Mouse (Mus musculus): ENCODE results near the gene Acyp2.

Acyp2 gene

DNA sequence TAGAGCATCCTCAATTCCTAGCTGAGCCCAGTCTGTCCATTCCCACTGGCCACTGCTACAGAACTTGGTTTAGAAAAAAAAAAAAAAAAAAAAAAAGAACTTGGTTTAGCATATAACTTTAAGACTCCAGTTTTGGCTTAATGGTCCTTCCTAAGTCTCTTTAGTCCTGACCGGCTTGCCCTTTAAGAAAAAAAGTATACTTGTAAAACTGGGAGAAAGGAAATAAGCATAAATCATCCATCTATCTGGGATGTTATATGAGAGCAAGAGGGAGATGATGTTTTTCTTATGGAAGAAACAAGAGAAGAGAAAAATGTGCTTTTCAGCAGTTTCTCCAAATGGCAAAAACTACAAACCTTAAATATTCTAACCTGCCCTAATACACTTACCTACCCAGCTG, 89.2 kb downstream of the Acyp2 start:
- TF ChIP-seq CTCF (conservative IDR thresholded peaks at IDR 0.05; ENCODE audit: low read length), result no peak
- no peak for TF ChIP-seq NANOG (IDR thresholded peaks at IDR 0.05; ENCODE audit: borderline replicate concordance, low read length)
- TF ChIP-seq POU5F1 (IDR thresholded peaks at IDR 0.05; ENCODE audit: borderline replicate concordance, low read length), result no peak
- H3K9me3 ChIP-seq (ENCODE audit: low read length), result no peaks in the 10 kb centered on the region
- H3K36me3 ChIP-seq (ENCODE audit: insufficient read depth, low read length), result no peaks in the 10 kb centered on the region
- H3K4me1 ChIP-seq (replicated peaks; ENCODE audit: low read depth, low read length), result no peaks in the 10 kb centered on the region
- no peak overlapping the region for H3K4me3 ChIP-seq (replicated peaks; ENCODE audit: low read length)
- H3K27me3 ChIP-seq (ENCODE audit: insufficient read depth, low read length), result no peaks in the 10 kb centered on the region

DNA sequence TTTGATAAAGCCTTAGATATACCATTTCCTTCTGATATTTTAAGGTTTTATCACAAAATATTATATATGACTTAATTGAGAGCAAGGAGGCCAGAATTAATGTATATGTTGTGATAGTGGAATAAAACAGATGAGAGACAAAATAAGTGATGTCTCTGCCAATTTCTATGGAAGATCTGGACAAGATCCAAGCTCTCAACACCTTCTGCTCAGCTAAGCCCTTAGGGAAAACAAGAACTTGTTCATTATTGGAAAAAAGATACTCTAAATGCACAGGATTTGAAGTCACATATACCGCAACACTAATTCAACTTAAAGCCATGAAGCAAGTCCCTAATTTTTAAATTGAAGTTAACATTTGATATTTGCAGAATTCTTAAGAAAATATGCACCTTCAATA, 96.0 kb downstream of the Acyp2 start:
- H3K36me3 ChIP-seq (ENCODE audit: insufficient read depth, low read length), result no peaks in the 10 kb centered on the region
- no peaks in the 10 kb centered on the region for H3K27me3 ChIP-seq (ENCODE audit: insufficient read depth, low read length)
- no peak overlapping the region for H3K4me3 ChIP-seq (replicated peaks; ENCODE audit: low read length)
- no peaks in the 10 kb centered on the region for H3K9me3 ChIP-seq (ENCODE audit: low read length)
- TF ChIP-seq POU5F1 (IDR thresholded peaks at IDR 0.05; ENCODE audit: borderline replicate concordance, low read length), result no peak
- no peak for TF ChIP-seq CTCF (conservative IDR thresholded peaks at IDR 0.05; ENCODE audit: low read length)
- no peak for TF ChIP-seq NANOG (IDR thresholded peaks at IDR 0.05; ENCODE audit: borderline replicate concordance, low read length)
- H3K4me1 ChIP-seq (replicated peaks; ENCODE audit: low read depth, low read length), result no peaks in the 10 kb centered on the region

- H3K4me3 ChIP-seq (replicated peaks; ENCODE audit: low read length), result no peak overlapping the region
- no peaks in the 10 kb centered on the region for H3K27me3 ChIP-seq (ENCODE audit: insufficient read depth, low read length)
- no peaks in the 10 kb centered on the region for H3K9me3 ChIP-seq (ENCODE audit: low read length)
- no peaks in the 10 kb centered on the region for H3K4me1 ChIP-seq (replicated peaks; ENCODE audit: low read depth, low read length)
- no peaks in the 10 kb centered on the region for H3K36me3 ChIP-seq (ENCODE audit: insufficient read depth, low read length)
- TF ChIP-seq NANOG (IDR thresholded peaks at IDR 0.05; ENCODE audit: borderline replicate concordance, low read length), result no peak
- TF ChIP-seq CTCF (conservative IDR thresholded peaks at IDR 0.05; ENCODE audit: low read length), result no peak
- no peak for TF ChIP-seq POU5F1 (IDR thresholded peaks at IDR 0.05; ENCODE audit: borderline replicate concordance, low read length)
Observed at GRCm38 (mm10) chr11:30517133-30517532, 132.3 kb downstream of the Acyp2 start.

GRCm38 (mm10) chr11:30508178-30508577, 141.2 kb downstream of the Acyp2 start:
- H3K27me3 ChIP-seq (ENCODE audit: insufficient read depth, low read length), result no peaks in the 10 kb centered on the region
- TF ChIP-seq POU5F1 (IDR thresholded peaks at IDR 0.05; ENCODE audit: borderline replicate concordance, low read length) (no peak), CTCF (conservative IDR thresholded peaks at IDR 0.05; ENCODE audit: low read length) (no peak), NANOG (IDR thresholded peaks at IDR 0.05; ENCODE audit: borderline replicate concordance, low read length) (no peak)
- no peaks in the 10 kb centered on the region for H3K9me3 ChIP-seq (ENCODE audit: low read length)
- H3K4me1 ChIP-seq (replicated peaks; ENCODE audit: low read depth, low read length), result no peaks in the 10 kb centered on the region
- no peak overlapping the region for H3K4me3 ChIP-seq (replicated peaks; ENCODE audit: low read length)
- no peaks in the 10 kb centered on the region for H3K36me3 ChIP-seq (ENCODE audit: insufficient read depth, low read length)

DNA sequence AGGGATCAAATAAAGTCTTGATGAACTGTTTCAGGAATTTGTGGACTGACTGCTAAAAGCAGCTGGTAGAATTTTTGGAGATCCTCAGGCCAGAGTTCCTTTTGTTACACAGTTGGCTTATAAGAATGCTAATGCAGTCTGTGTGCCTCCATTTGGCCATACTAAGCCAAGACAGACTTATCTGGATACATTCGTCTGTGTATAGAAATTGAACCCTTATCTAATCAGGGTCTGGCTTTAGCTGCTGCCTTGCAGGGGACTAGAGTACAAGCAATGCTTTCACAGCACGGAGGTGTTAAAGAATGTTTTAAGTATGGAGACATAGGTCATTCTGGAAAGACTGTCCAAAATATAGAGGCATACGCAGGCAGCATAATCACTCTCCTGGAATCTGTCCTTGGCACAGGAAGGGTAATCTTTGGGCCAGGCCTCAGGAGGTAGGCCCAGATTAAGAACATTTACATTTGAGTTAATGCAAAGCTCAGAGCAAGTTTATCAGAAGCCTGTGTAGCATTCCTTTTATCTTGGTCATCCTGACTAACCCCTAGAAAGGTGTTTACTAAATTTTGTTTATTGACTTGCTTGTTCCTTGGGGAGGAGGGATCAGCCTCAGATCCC, 150.5 kb downstream of the Acyp2 start:
- H3K9me3 ChIP-seq (ENCODE audit: low read length), result peaks cover 69% of the 10 kb centered on the region

DNA sequence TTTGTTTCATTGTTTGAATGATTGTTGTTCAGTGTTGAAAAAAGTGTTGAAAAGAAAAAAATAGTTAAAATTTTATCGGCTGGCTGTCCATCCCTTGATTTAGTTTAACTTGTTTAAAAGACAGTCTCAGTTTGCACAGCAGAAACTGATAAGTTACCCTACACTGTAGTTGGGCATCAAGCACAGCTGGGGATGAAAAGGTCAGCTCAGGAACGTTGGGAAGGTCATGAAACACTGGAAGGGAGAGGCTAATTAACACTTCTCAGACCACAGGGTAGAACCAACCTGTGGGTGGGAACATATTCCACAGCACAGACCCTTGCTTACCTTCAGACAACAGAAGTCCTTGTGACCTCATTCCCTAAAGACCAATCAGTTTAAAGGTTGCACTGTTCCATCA, 152.2 kb downstream of the Acyp2 start:
- Histone ChIP-seq H3K4me1 (replicated peaks; ENCODE audit: low read depth, low read length) (0 out of 2 replicates have a peak, but pooled peaks cover 4% of the 10 kb centered on the region), H3K36me3 (ENCODE audit: insufficient read depth, low read length) (peaks cover 12% of the 10 kb centered on the region), H3K27me3 (ENCODE audit: insufficient read depth, low read length) (no peaks in the 10 kb centered on the region), H3K9me3 (ENCODE audit: low read length) (peaks cover 83% of the 10 kb centered on the region), H3K4me3 (replicated peaks; ENCODE audit: low read length) (no peak overlapping the region)
- no peak for TF ChIP-seq CTCF (conservative IDR thresholded peaks at IDR 0.05; ENCODE audit: low read length)
- no peak for TF ChIP-seq NANOG (IDR thresholded peaks at IDR 0.05; ENCODE audit: borderline replicate concordance, low read length)
- no peak for TF ChIP-seq POU5F1 (IDR thresholded peaks at IDR 0.05; ENCODE audit: borderline replicate concordance, low read length)

More for the DNA sequence above, 150.5 kb downstream of the Acyp2 start:
- H3K4me3 ChIP-seq (replicated peaks; ENCODE audit: low read length), result no peak overlapping the region
- 0 out of 2 replicates have a peak, but pooled peaks cover 4% of the 10 kb centered on the region for H3K4me1 ChIP-seq (replicated peaks; ENCODE audit: low read depth, low read length)
- peaks cover 9% of the 10 kb centered on the region for H3K36me3 ChIP-seq (ENCODE audit: insufficient read depth, low read length)
- no peak for TF ChIP-seq NANOG (IDR thresholded peaks at IDR 0.05; ENCODE audit: borderline replicate concordance, low read length)
- no peak for TF ChIP-seq POU5F1 (IDR thresholded peaks at IDR 0.05; ENCODE audit: borderline replicate concordance, low read length)
- TF ChIP-seq CTCF (conservative IDR thresholded peaks at IDR 0.05; ENCODE audit: low read length), result no peak
- H3K27me3 ChIP-seq (ENCODE audit: insufficient read depth, low read length), result no peaks in the 10 kb centered on the region

- H3K4me1 ChIP-seq (replicated peaks; ENCODE audit: low read depth, low read length), result peaks cover 15% of the 10 kb centered on the region
- H3K9me3 ChIP-seq (ENCODE audit: low read length), result peaks cover 81% of the 10 kb centered on the region
- H3K36me3 ChIP-seq (ENCODE audit: insufficient read depth, low read length), result peaks cover 35% of the 10 kb centered on the region
- no peak; the same call in 1 of the 2 replicates for TF ChIP-seq POU5F1 (IDR thresholded peaks at IDR 0.05; ENCODE audit: borderline replicate concordance, low read length)
- peak; percentile 87 for TF ChIP-seq NANOG (IDR thresholded peaks at IDR 0.05; ENCODE audit: borderline replicate concordance, low read length)
- no peaks in the 10 kb centered on the region for H3K27me3 ChIP-seq (ENCODE audit: insufficient read depth, low read length)
- no peak overlapping the region for H3K4me3 ChIP-seq (replicated peaks; ENCODE audit: low read length)
Observed at GRCm38 (mm10) chr11:30491515-30492260, 157.7 kb downstream of the Acyp2 start.

GRCm38 (mm10) chr11:30488183-30488582, 161.2 kb downstream of the Acyp2 start:
- H3K9me3 ChIP-seq (ENCODE audit: low read length), result peaks cover 48% of the 10 kb centered on the region
- peaks cover 23% of the 10 kb centered on the region; the same call in 1 of the 2 replicates for H3K36me3 ChIP-seq (ENCODE audit: insufficient read depth, low read length)
- no peaks in the 10 kb centered on the region for H3K27me3 ChIP-seq (ENCODE audit: insufficient read depth, low read length)
- no peak overlapping the region for H3K4me3 ChIP-seq (replicated peaks; ENCODE audit: low read length)
- peaks cover 19% of the 10 kb centered on the region for H3K4me1 ChIP-seq (replicated peaks; ENCODE audit: low read depth, low read length)
- TF ChIP-seq CTCF (conservative IDR thresholded peaks at IDR 0.05; ENCODE audit: low read length) (no peak), POU5F1 (IDR thresholded peaks at IDR 0.05; ENCODE audit: borderline replicate concordance, low read length) (no peak), NANOG (IDR thresholded peaks at IDR 0.05; ENCODE audit: borderline replicate concordance, low read length) (no peak)

Measured in E14TG2a.4 (cell line).